Mouse (Mus musculus): ENCODE results near the gene Olfr787.

The Olfr787 gene

GRCm38 (mm10) chr10:129461562-129461961, at the start of gene Olfr787:
Gene Olfr787, plus strand, starts transcription at chr10:129461862.
- DNase-seq = no peak

- DNase-seq = no peak
Observed at GRCm38 (mm10) chr10:129427006-129427405, 34.7 kb upstream of the Olfr787 start, which contains the start of gene Olfr786. Gene Olfr786, plus strand, starts transcription at chr10:129427306.

- DNase-seq = no peak
Observed at GRCm38 (mm10) chr10:129470698-129471097, 9.0 kb downstream of the Olfr787 start, which contains the start of gene Olfr788. Gene Olfr788, plus strand, starts transcription at chr10:129470998.

GRCm38 (mm10) chr10:129473256-129473655, 11.6 kb downstream of the Olfr787 start:
- DNase-seq = no peak

DNA sequence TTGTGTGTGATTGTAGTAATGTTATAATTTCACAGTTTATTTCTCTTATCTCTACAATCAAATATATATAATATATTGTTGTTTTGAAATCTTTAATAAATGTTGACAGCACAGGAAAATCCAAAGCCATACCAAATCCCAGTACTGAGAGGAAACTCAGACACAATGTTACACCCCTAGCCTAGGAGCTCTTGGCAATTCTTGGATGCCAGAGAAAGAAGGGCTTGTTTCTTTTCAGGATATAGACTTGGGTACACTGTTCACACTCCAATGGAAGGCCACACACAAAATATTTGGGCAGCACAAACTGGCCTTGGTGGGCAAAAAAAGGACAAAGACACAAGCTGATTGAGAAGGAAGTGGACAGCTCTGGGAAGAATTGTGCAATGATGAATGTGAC, 12.1 kb downstream of the Olfr787 start:
- DNase-seq = no peak

DNA sequence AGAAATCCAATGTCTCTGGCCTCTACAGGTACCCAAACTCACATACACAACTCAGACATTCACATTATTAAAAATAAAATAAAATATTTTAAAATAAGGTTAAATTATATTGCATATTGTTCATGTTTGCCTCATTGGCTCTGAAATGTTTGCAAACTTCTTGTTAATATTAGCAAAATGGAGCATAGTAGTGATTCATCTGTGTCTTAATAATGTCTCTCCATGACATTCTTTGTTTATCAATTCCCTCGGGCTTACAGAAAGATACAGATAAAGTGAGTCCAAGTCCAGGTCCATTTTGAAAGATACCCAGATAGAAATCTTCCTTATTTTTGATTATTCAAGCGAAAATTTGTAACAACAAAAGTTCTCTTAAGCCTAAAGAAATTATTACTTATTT, 22.8 kb downstream of the Olfr787 start, which contains the start of gene Olfr789:
TSS of gene Olfr789 (plus strand) at position 301 of the 400 bp plus-strand sequence.
- no peak for DNase-seq

DNA sequence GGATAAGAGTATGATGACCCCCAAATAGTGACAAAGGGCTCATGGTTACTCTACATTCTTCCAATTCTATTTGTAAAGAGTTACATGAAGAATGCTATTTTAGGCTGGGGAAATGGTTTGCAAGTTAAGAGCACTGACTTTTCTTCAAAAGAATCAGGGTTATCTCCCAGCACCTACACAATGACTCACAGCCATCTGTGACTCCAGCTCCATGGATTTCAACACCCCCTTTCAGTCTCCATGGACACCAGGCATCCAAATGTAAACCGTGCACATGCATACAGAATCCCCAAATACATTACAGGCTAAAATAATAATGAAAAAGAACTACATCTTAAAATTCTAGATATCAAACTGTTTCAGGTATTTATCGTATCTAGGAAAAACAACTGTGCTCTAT, 28.4 kb downstream of the Olfr787 start:
- no peak for DNase-seq

- DNase-seq = no peak
Observed at GRCm38 (mm10) chr10:129498192-129498591, 36.5 kb downstream of the Olfr787 start, which contains the start of gene Olfr790. Gene Olfr790, plus strand, starts transcription at chr10:129498492.
